Mouse (Mus musculus): ENCODE data around the gene Nemf.

GRCm38 (mm10) chr12:69283146-69283545 lies 73.8 kb downstream of the Nemf start:
- no peak for TF ChIP-seq CTCF (IDR thresholded peaks at IDR 0.05; ENCODE audit: low read depth, low read length)
- no peak for TF ChIP-seq POLR2A (IDR thresholded peaks at IDR 0.05; ENCODE audit: extremely low read depth, insufficient read depth, low read length)

Measured in liver, adult 2 months (tissue).